Mouse (Mus musculus) urinary bladder, adult 18-20 months (tissue): ENCODE data around the gene Vash2.
"Not testable (repeated sequence)": the region's sequence is repeated elsewhere in the genome, so short reads cannot be mapped to it uniquely, and the experiment has no call there.

Experiments
- DNase-seq, 2 experiments: peaks; one replicate each; pipeline ENCODE4 v3.0.0; 2022; ENCODE audit warnings: low spot score in 2 of 2, mixed read lengths in 2 of 2

Vash2 gene

DNA sequence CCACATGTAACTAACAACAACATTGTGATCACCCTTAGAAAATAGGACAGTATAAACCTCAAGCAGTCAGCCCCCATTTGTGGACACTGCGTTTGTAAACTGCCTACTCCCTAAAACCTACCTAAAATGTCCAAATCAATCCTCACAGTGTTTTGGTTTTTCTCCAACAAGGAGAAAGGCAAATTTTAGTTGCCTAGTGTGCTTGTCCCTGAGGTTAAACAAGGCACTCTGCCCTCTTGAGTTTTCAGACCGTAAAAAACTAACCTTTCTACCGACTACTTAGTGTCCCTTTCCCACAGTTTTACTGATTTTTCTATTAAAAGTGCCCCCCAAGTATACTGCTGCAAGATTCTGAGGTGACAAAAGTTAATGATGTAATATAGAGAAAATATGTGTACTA is 51.8 kb downstream of the Vash2 start:
- no peak for DNase-seq

DNA sequence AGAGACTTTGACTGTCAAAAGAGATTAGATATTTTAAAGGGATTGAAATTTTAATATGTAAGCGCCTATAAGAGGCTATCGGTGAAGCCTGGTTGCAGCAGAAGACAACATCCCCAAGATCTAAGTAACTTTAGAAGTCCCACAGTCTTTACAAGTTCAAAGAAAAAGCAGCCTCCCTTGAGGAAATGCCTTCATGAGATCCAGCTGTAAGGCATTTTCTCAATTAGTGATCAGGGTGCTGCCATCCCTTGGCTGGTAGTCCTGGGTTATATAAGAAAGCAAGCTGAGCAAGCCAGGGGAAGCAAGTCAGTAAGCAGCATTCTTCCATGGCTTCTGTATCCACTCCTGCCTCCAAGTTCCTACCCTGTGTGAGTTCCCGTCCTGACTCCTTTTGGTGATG is 54.3 kb downstream of the Vash2 start, which contains the start of gene Angel2:
Gene Angel2, plus strand, starts transcription at position 301 of the 400 bp plus-strand sequence.
- not testable (repeated sequence) for DNase-seq

- DNase-seq = no peak
These were observed 59.2 kb downstream of the Vash2 start for GRCm38 (mm10) chr1:190919725-190920469.

- no peak for DNase-seq
These were observed 60.2 kb downstream of the Vash2 start for GRCm38 (mm10) chr1:190918938-190919337.

- DNase-seq = no peak
These were observed 66.5 kb downstream of the Vash2 start for GRCm38 (mm10) chr1:190912623-190913022.

DNA sequence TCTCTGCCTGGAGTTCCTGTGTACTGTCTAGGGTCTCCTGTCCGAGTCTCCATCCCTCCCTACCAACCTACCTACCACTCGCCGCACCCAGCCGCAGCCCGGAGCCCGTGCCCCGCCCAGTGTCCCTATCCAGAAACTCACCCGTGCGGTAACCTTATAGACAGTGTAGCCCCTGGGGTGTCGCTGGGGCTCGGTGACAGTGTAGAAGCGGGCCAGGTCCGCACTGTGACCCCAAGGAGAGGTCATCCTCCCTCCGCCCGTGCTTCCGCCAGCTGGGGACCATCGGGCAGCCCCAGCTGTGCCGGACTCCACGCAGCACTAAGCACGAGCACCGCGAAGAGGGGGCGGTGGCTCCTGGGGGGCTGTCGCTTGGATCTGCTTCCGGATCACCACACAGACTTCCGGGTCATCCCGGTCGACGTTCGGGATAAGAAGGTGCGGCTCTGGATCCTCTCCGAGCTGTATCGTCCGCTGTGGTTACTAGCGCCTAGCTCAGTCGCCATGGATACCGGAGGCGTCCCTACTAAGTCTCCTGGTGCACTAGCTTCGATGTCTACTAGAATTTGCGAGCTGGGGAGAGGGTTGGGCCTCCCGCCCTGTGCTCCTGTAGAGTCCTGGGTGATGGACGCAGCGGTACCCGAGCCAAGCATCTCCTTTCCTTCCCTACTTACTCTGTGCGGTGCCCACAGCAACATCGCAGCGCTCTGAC is 67.5 kb downstream of the Vash2 start, which contains the start of gene Rps6kc1:
Gene Rps6kc1, minus strand, starts transcription at position 356 of the 709 bp plus-strand sequence.
- DNase-seq = peak; percentile 68 to 77

DNA sequence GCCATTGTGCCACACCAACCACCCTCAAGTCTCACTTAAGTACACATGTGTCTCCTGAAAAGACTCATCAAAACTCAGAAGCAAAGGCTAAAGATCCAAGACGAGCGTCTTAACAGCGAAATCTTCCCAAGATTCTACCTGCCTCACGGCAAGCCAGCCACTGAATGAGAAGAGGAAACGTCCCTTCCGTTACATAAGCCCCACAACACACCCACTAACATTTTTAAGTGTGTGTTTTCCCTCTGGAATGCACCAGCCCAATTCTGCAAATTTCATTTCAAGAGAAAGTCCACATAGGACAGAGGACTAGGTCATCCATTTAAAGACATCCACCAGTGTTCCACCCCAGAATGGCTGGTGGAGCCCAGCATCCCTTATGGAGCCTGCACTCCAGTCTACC is 68.3 kb downstream of the Vash2 start:
- DNase-seq = no peak

GRCm38 (mm10) chr1:190904714-190905113 is 74.4 kb downstream of the Vash2 start:
- DNase-seq = no peak

GRCm38 (mm10) chr1:190904136-190904535 is 75.0 kb downstream of the Vash2 start:
- DNase-seq = no peak

GRCm38 (mm10) chr1:190901082-190901481 is 78.0 kb downstream of the Vash2 start:
- DNase-seq = no peak

- DNase-seq = peak; percentile 38 to 42
These were observed 80.1 kb downstream of the Vash2 start for GRCm38 (mm10) chr1:190898899-190899575.

DNA sequence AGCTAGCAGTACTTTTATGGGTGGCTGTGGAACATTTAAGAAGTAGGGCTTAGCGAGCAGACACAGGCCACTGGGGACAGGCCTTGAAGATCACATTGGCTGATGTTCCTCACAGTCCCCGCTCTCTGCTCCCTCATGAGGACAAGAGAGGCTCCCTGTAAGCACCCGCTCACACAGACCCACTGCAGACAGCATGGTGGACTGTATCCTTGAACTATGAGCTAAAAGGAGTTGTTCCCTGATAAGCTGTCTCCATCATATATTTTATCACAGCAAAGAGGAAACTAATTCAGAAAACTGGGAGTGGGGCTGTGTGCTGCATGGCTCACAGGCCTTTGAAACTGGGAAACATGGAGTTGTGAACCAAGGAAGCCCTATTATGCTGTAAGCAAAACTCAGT is 80.9 kb downstream of the Vash2 start:
- DNase-seq = no peak
